Mouse (Mus musculus): ENCODE measurements around the gene Lbr.

- no peak for TF ChIP-seq POLR2A (IDR thresholded peaks at IDR 0.05; ENCODE audit: low read depth, low read length)
- no peak for TF ChIP-seq CTCF (IDR thresholded peaks at IDR 0.05; ENCODE audit: borderline replicate concordance, insufficient read depth, low read length)
These were observed 52.9 kb downstream of the Lbr start for GRCm38 (mm10) chr1:181789952-181790351.

All from embryonic fibroblast, embryonic 13.5 days (primary cell).